Mouse (Mus musculus) spleen, adult 2 months (tissue): ENCODE results near the gene Arfip1. TPM values are rescaled to one million over a fixed set of nuclear protein-coding genes. Genes with fewer than 3 reads are reported as not detected.

ENCODE experiments used
- DNase-seq, 2 experiments: peaks; one replicate each; pipeline versions ENCODE4 v3.0.0 to v3.0.0-alpha.2; 2012 to 2021; ENCODE audit warnings: low spot score in 2 of 2, low read depth in 1 of 2
- H3K27ac ChIP-seq: fragments of 200-500 bp; 2 replicates; pipeline ENCODE4 v1.5.1; 2012; ENCODE audit warnings: low read length, inconsistent platforms; ENCODE audit not compliant: insufficient read depth
- H3K27me3 ChIP-seq: fragments of 200-500 bp; 2 replicates; pipeline ENCODE4 v1.6.1; 2012; ENCODE audit warnings: mild to moderate bottlenecking, moderate library complexity, low read length, inconsistent platforms; ENCODE audit not compliant: control insufficient read depth, insufficient read depth
- H3K36me3 ChIP-seq: fragments of 200-500 bp; 2 replicates; pipeline ENCODE4 v1.6.1; 2012; ENCODE audit warnings: mild to moderate bottlenecking, low read length, inconsistent platforms; ENCODE audit not compliant: control insufficient read depth, insufficient read depth
- H3K4me1 ChIP-seq: fragments of 200-500 bp; 2 replicates; pipeline ENCODE4 v1.6.1; 2011; ENCODE audit warnings: inconsistent platforms; ENCODE audit not compliant: control insufficient read depth, insufficient read depth, insufficient read length
- H3K4me3 ChIP-seq: fragments of 200-500 bp; 2 replicates; pipeline ENCODE4 v1.5.1; 2011; ENCODE audit warnings: mild to moderate bottlenecking, inconsistent platforms; ENCODE audit not compliant: insufficient read depth, insufficient read length; ENCODE audit errors: extremely low read depth
- CTCF ChIP-seq: fragments of 200-500 bp; IDR thresholded peaks from 2 replicates; pipeline ENCODE4 v1.5.1; 2011; ENCODE audit warnings: mild to moderate bottlenecking, inconsistent platforms; ENCODE audit not compliant: insufficient read depth, insufficient read length, insufficient replicate concordance; ENCODE audit errors: extremely low read depth
- POLR2A ChIP-seq: fragments of 200-500 bp; IDR thresholded peaks from 2 replicates; pipeline ENCODE4 v1.6.1; 2011; ENCODE audit warnings: low read depth, low read length, inconsistent platforms
- WGBS: fragments of 180-500 bp; shearing (Covaris S2); methylation state at CpG from one replicate; pipeline ENCODE4 v1.1.7; 2018; 5-methylcytosine and 5-hydroxymethylcytosine counted together
- polyA plus RNA-seq: library from polyadenylated mRNA; depleted of rRNA; stranded (reverse); fragments of >200 nt; gene quantifications from 2 replicates; pipeline ENCODE4 v1.2.3, GENCODE M21; 2012

Arfip1 gene
- polyA plus RNA-seq, 1 experiment = 4.6 TPM

DNA sequence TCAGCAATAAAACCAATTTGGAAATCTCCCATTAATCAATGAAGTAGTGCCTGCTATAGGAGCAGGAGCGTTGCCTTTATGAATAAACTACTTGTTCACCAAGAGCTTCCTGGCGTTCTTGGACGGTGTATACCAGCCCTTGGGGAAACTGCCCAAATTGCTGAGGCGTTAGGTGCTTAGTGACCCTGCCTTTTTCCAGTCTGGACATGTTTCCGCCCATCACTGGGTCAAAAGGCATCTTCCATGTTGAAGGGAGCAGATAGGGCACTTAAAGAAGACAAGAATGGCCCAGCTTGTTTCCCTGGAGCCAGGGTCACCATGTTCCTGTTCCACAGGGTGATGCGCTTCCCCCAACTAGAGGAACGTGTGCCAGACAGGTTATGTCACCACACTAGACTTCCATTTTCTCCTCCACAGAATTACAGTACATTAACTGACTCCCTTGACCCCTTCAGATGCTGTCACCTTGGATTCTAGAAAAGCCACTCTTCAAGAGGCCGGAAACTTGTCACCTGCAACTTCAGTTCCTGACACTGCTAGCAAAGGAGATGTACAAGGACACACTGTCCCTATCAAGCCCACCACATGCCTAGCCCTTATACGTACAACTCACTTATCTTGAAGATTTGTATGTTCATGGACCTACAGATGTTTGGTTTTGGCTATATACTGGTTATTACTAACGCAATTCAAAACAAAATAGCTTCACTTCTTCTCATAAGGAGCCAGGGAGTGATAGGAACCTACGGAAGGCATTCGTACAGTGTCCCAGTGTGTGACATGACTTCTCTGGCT is 107.2 kb downstream of the Arfip1 start:
- no peak for TF ChIP-seq CTCF
- no peak for DNase-seq
- Histone ChIP-seq H3K27ac (no peak overlapping the region), H3K36me3 (no peaks in the 10 kb centered on the region), H3K4me1 (peaks cover 6% of the 10 kb centered on the region), H3K27me3 (peaks cover 10% of the 10 kb centered on the region), H3K4me3 (no peak overlapping the region)
- 88% methylated on average over 12 of the region's 12 CpGs for WGBS

DNA sequence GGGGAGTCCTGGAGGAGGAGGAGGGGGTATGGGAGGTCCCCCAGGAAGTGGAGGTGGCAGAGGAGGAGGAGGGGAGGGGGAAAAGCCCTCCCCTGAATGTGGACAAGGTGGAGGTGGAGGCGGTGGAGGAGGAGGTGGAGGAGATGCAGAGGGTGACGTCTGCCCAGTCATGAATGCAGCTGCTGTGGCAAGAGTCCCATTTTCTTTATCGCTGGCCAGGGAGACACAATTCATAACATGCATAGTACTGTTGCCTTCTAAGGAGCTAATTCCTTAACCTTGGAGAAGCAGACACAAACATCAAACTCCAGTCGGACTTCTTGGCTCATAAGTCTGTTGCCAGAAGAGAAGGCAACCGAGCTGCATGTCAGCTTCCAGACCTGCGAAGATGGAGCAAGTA is 108.0 kb downstream of the Arfip1 start:
- H3K4me1 ChIP-seq = no peaks in the 10 kb centered on the region
- no peaks in the 10 kb centered on the region for H3K36me3 ChIP-seq
- 85% methylated on average over 6 of the region's 6 CpGs for WGBS
- H3K27ac ChIP-seq = no peak overlapping the region
- H3K4me3 ChIP-seq = no peak overlapping the region
- H3K27me3 ChIP-seq = peaks cover 4% of the 10 kb centered on the region
- DNase-seq = no peak
- TF ChIP-seq POLR2A (no peak), CTCF (no peak)

DNA sequence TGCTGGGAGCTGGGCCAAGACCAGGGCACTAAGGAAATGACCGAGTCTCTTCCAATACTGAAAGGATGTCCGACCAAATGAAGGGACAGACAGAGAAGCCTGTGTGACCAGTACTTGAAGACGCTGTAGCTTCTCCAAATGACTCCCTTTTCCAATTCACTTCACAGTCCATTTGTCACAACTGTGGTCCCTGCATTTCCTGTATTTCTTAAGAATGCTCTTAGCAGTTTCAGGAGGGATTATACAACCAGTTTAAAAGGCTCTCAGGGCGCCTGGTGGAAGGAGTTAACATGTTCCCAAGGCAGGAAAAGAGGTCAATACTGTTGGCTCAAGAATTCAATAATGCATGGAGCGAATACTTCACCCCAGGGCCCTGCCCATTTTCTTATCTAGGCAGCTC is 109.5 kb downstream of the Arfip1 start:
- no peak for DNase-seq
- TF ChIP-seq POLR2A (no peak), CTCF (no peak)
- no peak overlapping the region for H3K4me3 ChIP-seq
- WGBS = 75% methylated on average over 5 of the region's 5 CpGs
- H3K4me1 ChIP-seq = no peaks in the 10 kb centered on the region
- H3K36me3 ChIP-seq = no peaks in the 10 kb centered on the region
- H3K27ac ChIP-seq = peak overlapping the region; percentile 13; the same call in 1 of the 2 replicates
- no peaks in the 10 kb centered on the region for H3K27me3 ChIP-seq

- 78% methylated on average over 3 of the region's 3 CpGs for WGBS
- H3K36me3 ChIP-seq = no peaks in the 10 kb centered on the region
- H3K4me1 ChIP-seq = no peaks in the 10 kb centered on the region
- no peak for DNase-seq
- no peak overlapping the region for H3K4me3 ChIP-seq
- TF ChIP-seq CTCF = no peak
- no peak for TF ChIP-seq POLR2A
- H3K27ac ChIP-seq = peak overlapping the region; percentile 13; the same call in 1 of the 2 replicates
- H3K27me3 ChIP-seq = no peaks in the 10 kb centered on the region
Observed at GRCm38 (mm10) chr3:84472527-84472926, 109.9 kb downstream of the Arfip1 start.

- WGBS = 82% methylated on average over 4 of the region's 4 CpGs
- no peaks in the 10 kb centered on the region for H3K36me3 ChIP-seq
- no peaks in the 10 kb centered on the region for H3K4me1 ChIP-seq
- H3K27me3 ChIP-seq = no peaks in the 10 kb centered on the region
- DNase-seq = no peak
- no peak overlapping the region for H3K27ac ChIP-seq
- H3K4me3 ChIP-seq = no peak overlapping the region
- no peak for TF ChIP-seq CTCF
- TF ChIP-seq POLR2A = no peak
Observed at GRCm38 (mm10) chr3:84471146-84471545, 111.3 kb downstream of the Arfip1 start.

GRCm38 (mm10) chr3:84468111-84468453 is 114.3 kb downstream of the Arfip1 start:
- Histone ChIP-seq H3K27me3 (no peaks in the 10 kb centered on the region), H3K4me3 (no peak overlapping the region), H3K4me1 (no peaks in the 10 kb centered on the region), H3K36me3 (no peaks in the 10 kb centered on the region), H3K27ac (no peak overlapping the region)
- DNase-seq = no peak
- WGBS = 79% methylated on average over 4 of the region's 4 CpGs
- no peak for TF ChIP-seq CTCF
- TF ChIP-seq POLR2A = no peak

DNA sequence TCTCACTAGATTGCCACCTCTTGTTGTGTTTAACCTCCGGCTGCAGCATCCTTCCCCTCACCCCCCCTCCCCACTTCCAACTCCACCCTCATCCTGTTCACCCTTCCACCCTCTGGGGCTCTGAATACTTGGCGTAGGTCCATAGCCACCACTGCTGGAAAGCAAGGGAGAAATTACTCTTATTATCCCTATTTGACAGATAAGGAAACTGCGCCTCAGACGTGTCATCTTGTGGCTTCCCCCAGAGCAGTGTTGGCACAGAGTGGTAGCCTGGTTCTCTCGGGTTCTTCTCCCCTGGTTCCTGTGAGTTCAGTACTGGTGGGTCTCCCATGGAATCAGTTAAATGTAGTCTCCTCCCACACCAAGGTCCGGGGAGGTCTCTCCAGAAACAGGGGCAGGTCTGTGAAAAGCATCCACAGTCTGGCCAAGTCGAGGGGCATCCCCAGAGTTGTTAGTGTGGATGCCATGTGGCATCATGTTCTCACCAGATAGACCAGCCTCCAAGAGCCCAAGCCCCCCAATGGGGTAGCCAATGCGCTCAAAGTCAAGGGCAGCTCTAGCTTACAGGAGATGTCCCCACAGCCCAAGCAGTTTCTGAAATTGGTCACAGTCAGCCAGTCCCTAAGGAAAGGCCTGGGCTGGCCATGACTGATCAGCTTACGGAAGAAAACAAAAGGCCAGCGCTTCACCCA is 114.9 kb downstream of the Arfip1 start:
- H3K4me1 ChIP-seq = no peaks in the 10 kb centered on the region
- H3K27me3 ChIP-seq = no peaks in the 10 kb centered on the region
- no peaks in the 10 kb centered on the region for H3K36me3 ChIP-seq
- no peak for TF ChIP-seq CTCF
- no peak for TF ChIP-seq POLR2A
- WGBS = 53% methylated on average over 10 of the region's 10 CpGs
- H3K27ac ChIP-seq = no peak overlapping the region; the same call in 1 of the 2 replicates
- no peak overlapping the region for H3K4me3 ChIP-seq
- DNase-seq = no peak
